Mouse (Mus musculus): ENCODE measurements around the gene Pdk1. TPM values are rescaled to one million over a fixed set of nuclear protein-coding genes. Genes with fewer than 3 reads are reported as not detected.
A peak's percentile ranks its signal among the peaks of the same experiment; 100 is the strongest.
"Not testable (repeated sequence)": the region's sequence is repeated elsewhere in the genome, so short reads cannot be mapped to it uniquely, and the experiment has no call there.

The Pdk1 gene
- polyA plus RNA-seq, 2 experiments, result 16.0 to 53.2 TPM

DNA sequence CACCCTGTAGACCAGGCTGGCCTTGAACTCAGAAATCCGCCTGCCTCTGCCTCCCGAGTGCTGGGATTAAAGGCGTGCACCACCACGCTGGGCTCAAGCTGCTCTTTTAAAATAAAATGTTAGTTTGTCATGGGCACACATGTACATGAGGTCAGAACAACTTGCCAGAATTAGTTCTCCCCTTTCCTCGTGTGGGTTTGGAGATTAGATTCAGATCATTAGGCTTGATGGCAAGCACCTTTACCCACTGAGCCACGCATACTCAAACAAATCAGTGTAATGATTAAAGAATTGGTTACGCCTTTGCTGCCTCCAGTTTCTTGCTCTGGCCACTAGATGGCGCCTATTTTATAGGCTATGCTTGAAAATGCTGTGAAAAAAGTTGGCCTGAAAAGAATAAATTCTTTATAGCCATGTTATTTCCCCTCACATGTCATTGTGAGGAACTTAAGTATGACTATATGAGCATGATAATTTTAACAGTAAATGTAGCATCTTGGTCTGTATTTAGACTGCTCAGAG lies 25.4 kb downstream of the Pdk1 start:
- WGBS (ENCODE audit: insufficient replicate concordance), result 52% methylated on average over 8 of the region's 8 CpGs
- no peak for ATAC-seq (ENCODE audit: insufficient read depth)
- Histone ChIP-seq H3K4me2 (ENCODE audit: low read depth) (no peak overlapping the region), H3K9ac (replicated peaks) (no peak overlapping the region), H3K4me1 (replicated peaks; ENCODE audit: control insufficient read depth in 2 of 2, insufficient read depth in 2 of 2, low read length in 1 of 2) (no peaks in the 10 kb centered on the region), H3K4me3 (ENCODE audit: insufficient read depth in 1 of 2, low read depth in 2 of 2, low read length in 2 of 2) (no peak overlapping the region), H3K36me3 (replicated peaks; ENCODE audit: control insufficient read depth, insufficient read depth, low read depth) (peaks cover 6% of the 10 kb centered on the region; the same call in 1 of the 2 replicates), H3K9me3 (ENCODE audit: control insufficient read depth, low read length) (no peaks in the 10 kb centered on the region), H3K27me3 (ENCODE audit: control insufficient read depth, insufficient read depth, low read length) (no peaks in the 10 kb centered on the region), H3K27ac (no peak overlapping the region)
- no peak for DNase-seq (ENCODE audit: low read depth in 3 of 3, low spot score in 3 of 3)
- TF ChIP-seq CTCF (IDR thresholded peaks at IDR 0.05; ENCODE audit: low read depth), result peak; percentile 73
- TF ChIP-seq EP300 (IDR thresholded peaks at IDR 0.05; ENCODE audit: low read depth), result no peak

DNA sequence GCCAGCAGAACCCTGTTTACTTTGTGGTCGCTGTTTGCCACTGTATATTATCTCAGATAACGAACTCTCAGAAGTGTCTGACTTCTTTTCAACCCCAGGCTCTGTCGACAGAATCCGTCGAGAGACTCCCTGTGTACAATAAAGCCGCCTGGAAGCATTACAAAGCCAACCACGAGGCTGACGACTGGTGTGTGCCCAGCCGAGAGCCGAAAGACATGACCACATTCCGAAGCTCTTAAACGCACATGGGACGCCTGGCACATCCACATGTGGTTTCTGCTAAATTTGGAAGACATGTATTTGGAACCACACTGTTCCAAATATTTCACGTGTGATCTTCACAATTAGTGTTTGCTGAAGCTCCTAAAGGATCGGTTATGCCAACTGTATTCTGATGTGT lies 26.9 kb downstream of the Pdk1 start:
- Histone ChIP-seq H3K9me3 (ENCODE audit: control insufficient read depth, low read length) (no peaks in the 10 kb centered on the region), H3K4me3 (ENCODE audit: insufficient read depth in 1 of 2, low read depth in 2 of 2, low read length in 2 of 2) (no peak overlapping the region), H3K36me3 (replicated peaks; ENCODE audit: control insufficient read depth, insufficient read depth, low read depth) (peaks cover 5% of the 10 kb centered on the region; the same call in 1 of the 2 replicates), H3K4me1 (replicated peaks; ENCODE audit: control insufficient read depth in 2 of 2, insufficient read depth in 2 of 2, low read length in 1 of 2) (no peaks in the 10 kb centered on the region), H3K4me2 (ENCODE audit: low read depth) (no peak overlapping the region), H3K9ac (replicated peaks) (no peak overlapping the region), H3K27me3 (ENCODE audit: control insufficient read depth, insufficient read depth, low read length) (no peaks in the 10 kb centered on the region), H3K27ac (no peak overlapping the region)
- no peak for DNase-seq (ENCODE audit: low read depth in 3 of 3, low spot score in 3 of 3)
- TF ChIP-seq EP300 (IDR thresholded peaks at IDR 0.05; ENCODE audit: low read depth) (no peak), CTCF (IDR thresholded peaks at IDR 0.05; ENCODE audit: low read depth) (no peak)
- no peak for ATAC-seq (ENCODE audit: insufficient read depth)
- WGBS (ENCODE audit: insufficient replicate concordance), result 84% methylated on average over 15 of the region's 15 CpGs

DNA sequence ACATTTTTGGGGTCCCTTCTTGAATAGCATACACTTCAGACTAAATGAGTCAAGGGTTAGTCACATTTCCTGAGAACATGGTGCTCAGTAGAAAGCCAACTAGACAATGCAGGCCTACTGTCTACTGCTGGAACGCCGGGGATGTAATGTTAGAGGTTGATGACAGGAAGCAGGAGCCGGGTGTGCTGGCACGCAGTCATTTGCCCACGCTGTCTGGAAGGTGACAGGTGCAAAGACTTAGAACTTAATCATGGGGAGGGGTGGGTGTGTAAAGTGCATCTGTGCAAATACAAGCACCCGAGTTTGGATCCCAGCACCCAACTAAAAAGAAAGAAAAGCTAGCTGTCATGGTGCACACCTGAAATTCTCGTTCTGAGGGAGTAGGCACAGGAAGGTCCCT lies 32.1 kb downstream of the Pdk1 start:
- no peak for TF ChIP-seq EP300 (IDR thresholded peaks at IDR 0.05; ENCODE audit: low read depth)
- TF ChIP-seq CTCF (IDR thresholded peaks at IDR 0.05; ENCODE audit: low read depth), result no peak
- ATAC-seq (ENCODE audit: insufficient read depth) (no peak), DNase-seq (ENCODE audit: low read depth in 3 of 3, low spot score in 3 of 3) (no peak)
- H3K9ac ChIP-seq (replicated peaks), result no peak overlapping the region
- no peak overlapping the region for H3K4me3 ChIP-seq (ENCODE audit: insufficient read depth in 1 of 2, low read depth in 2 of 2, low read length in 2 of 2)
- no peaks in the 10 kb centered on the region for H3K27me3 ChIP-seq (ENCODE audit: control insufficient read depth, insufficient read depth, low read length)
- WGBS (ENCODE audit: insufficient replicate concordance), result 71% methylated on average over 7 of the region's 7 CpGs
- no peak overlapping the region for H3K27ac ChIP-seq
- no peaks in the 10 kb centered on the region for H3K9me3 ChIP-seq (ENCODE audit: control insufficient read depth, low read length)
- no peak overlapping the region for H3K4me2 ChIP-seq (ENCODE audit: low read depth)
- peaks cover 5% of the 10 kb centered on the region; the same call in 1 of the 2 replicates for H3K36me3 ChIP-seq (replicated peaks; ENCODE audit: control insufficient read depth, insufficient read depth, low read depth)
- H3K4me1 ChIP-seq (replicated peaks; ENCODE audit: control insufficient read depth in 2 of 2, insufficient read depth in 2 of 2, low read length in 1 of 2), result no peaks in the 10 kb centered on the region

DNA sequence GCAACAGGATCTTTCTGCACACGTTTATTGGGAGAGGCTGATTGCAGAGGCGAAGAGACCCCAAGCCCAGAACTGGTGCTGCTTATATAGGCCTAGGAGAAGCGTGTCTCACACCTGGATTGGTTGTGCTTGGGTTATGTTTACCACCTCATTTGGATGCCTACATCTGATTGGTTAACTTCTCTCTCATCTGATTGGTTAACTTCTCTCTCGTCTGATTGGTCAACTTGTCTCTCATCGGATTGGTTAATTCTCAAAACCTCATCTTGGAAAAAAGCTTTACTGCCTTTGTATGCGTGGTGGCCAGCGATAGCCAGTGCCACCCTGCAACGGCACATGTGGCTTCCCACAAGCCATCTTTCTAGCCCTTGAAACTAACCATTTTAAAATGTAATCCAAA lies 33.3 kb downstream of the Pdk1 start:
- not testable (repeated sequence) for H3K36me3 ChIP-seq (replicated peaks; ENCODE audit: control insufficient read depth, insufficient read depth, low read depth); H3K9ac ChIP-seq (replicated peaks); H3K4me3 ChIP-seq (ENCODE audit: insufficient read depth in 1 of 2, low read depth in 2 of 2, low read length in 2 of 2); ATAC-seq (ENCODE audit: insufficient read depth); H3K4me1 ChIP-seq (replicated peaks; ENCODE audit: control insufficient read depth in 2 of 2, insufficient read depth in 2 of 2, low read length in 1 of 2); DNase-seq (ENCODE audit: low read depth in 3 of 3, low spot score in 3 of 3); H3K27ac ChIP-seq; H3K27me3 ChIP-seq (ENCODE audit: control insufficient read depth, insufficient read depth, low read length); H3K4me2 ChIP-seq (ENCODE audit: low read depth); H3K9me3 ChIP-seq (ENCODE audit: control insufficient read depth, low read length)
- 78% methylated on average over 8 of the region's 8 CpGs for WGBS (ENCODE audit: insufficient replicate concordance)

DNA sequence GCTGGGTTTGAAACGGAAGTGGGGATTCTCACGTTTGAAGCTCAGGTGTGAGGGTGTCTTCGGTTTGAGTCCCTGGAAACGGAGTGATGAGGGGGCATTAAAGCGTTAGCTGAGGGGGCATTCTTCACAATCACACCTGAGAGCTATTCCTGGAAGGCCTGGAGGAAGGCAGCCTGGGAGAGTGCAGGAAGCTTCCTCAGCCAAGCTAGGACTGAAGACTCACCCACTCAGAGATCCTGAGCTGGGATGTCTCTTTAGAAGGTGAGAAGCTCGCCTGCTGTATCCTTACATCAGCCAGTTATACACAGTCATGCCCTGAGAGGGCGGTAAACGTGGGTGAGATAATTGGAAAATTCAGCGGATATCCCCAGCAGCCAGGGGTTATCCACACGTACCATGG lies 40.9 kb downstream of the Pdk1 start:
- WGBS (ENCODE audit: insufficient replicate concordance), result 57% methylated on average over 10 of the region's 10 CpGs
- TF ChIP-seq CTCF (IDR thresholded peaks at IDR 0.05; ENCODE audit: low read depth), result no peak
- TF ChIP-seq EP300 (IDR thresholded peaks at IDR 0.05; ENCODE audit: low read depth), result no peak
- H3K4me1 ChIP-seq (replicated peaks; ENCODE audit: control insufficient read depth in 2 of 2, insufficient read depth in 2 of 2, low read length in 1 of 2), result no peaks in the 10 kb centered on the region
- no peaks in the 10 kb centered on the region for H3K9me3 ChIP-seq (ENCODE audit: control insufficient read depth, low read length)
- H3K4me2 ChIP-seq (ENCODE audit: low read depth), result no peak overlapping the region
- no peaks in the 10 kb centered on the region for H3K27me3 ChIP-seq (ENCODE audit: control insufficient read depth, insufficient read depth, low read length)
- H3K4me3 ChIP-seq (ENCODE audit: insufficient read depth in 1 of 2, low read depth in 2 of 2, low read length in 2 of 2), result no peak overlapping the region
- ATAC-seq (ENCODE audit: insufficient read depth) (no peak), DNase-seq (ENCODE audit: low read depth in 3 of 3, low spot score in 3 of 3) (no peak)
- no peak overlapping the region for H3K27ac ChIP-seq
- no peak overlapping the region for H3K9ac ChIP-seq (replicated peaks)
- no peaks in the 10 kb centered on the region for H3K36me3 ChIP-seq (replicated peaks; ENCODE audit: control insufficient read depth, insufficient read depth, low read depth)

Measured in liver, embryonic 14.5 days (tissue).